Mouse (Mus musculus) MEL (cell line): ENCODE data around the gene Syn3. TPM values are rescaled to one million over a fixed set of nuclear protein-coding genes. Genes with fewer than 3 reads are reported as not detected.

Source experiments
- DNase-seq: peaks from one replicate; pipeline ENCODE4 v3.0.0; 2011; ENCODE audit warnings: low read depth, low spot score
- H3K27ac ChIP-seq: 2 replicates; pipeline ENCODE4 v1.5.1; 2012; ENCODE audit warnings: low read depth, mild to moderate bottlenecking, control low read depth, low read length, moderate library complexity; ENCODE audit not compliant: control insufficient read depth
- H3K27me3 ChIP-seq, 2 experiments: fragments of 150-350 bp in 1 of 2; sonication (generic) in 1 of 2; 2 replicates each; pipeline ENCODE4 v1.6.1; 2012; ENCODE audit warnings: low read length in 2 of 2, mild to moderate bottlenecking in 2 of 2, improper control_type of control experiment in 1 of 2, moderate library complexity in 1 of 2; ENCODE audit not compliant: insufficient read depth in 2 of 2, control insufficient read depth in 1 of 2
- H3K36me3 ChIP-seq, 2 experiments: 2 replicates each; pipeline ENCODE4 v1.6.1; 2012 to 2014; ENCODE audit warnings: low read length in 2 of 2, improper control_type of control experiment in 1 of 2, inconsistent platforms in 1 of 2, mild to moderate bottlenecking in 1 of 2; ENCODE audit not compliant: insufficient read depth in 2 of 2, control insufficient read depth in 1 of 2
- H3K4me1 ChIP-seq, 2 experiments: fragments of 150-350 bp in 1 of 2; sonication (generic) in 1 of 2; 2 replicates each; pipeline ENCODE4 v1.6.1; 2012; ENCODE audit warnings: low read length in 2 of 2, improper control_type of control experiment in 1 of 2, mild to moderate bottlenecking in 1 of 2; ENCODE audit not compliant: insufficient read depth in 2 of 2, control insufficient read depth in 1 of 2
- H3K4me3 ChIP-seq, 2 experiments: fragments of 150-350 bp in 1 of 2; sonication (generic) in 1 of 2; 2 replicates each; pipeline ENCODE4 v1.5.1; 2012; ENCODE audit warnings: low read depth in 2 of 2, low read length in 2 of 2, mild to moderate bottlenecking in 2 of 2, moderate library complexity in 2 of 2, control low read depth in 1 of 2, improper control_type of control experiment in 1 of 2; ENCODE audit not compliant: control insufficient read depth in 1 of 2, insufficient read depth in 1 of 2
- H3K79me2 ChIP-seq: 2 replicates; pipeline ENCODE4 v1.6.1; 2012; ENCODE audit warnings: mild to moderate bottlenecking, low read length, moderate library complexity; ENCODE audit not compliant: control insufficient read depth, poor library complexity, insufficient read depth
- H3K9ac ChIP-seq: 2 replicates; pipeline ENCODE4 v1.6.1; 2012; ENCODE audit warnings: low read depth, mild to moderate bottlenecking, control low read depth, low read length, moderate library complexity; ENCODE audit not compliant: control insufficient read depth, poor library complexity, severe bottlenecking
- H3K9me3 ChIP-seq: fragments of 150-350 bp; sonication (generic); replicated peaks from 2 replicates; pipeline ENCODE4 v1.6.1; 2012; ENCODE audit warnings: mild to moderate bottlenecking, low read length, improper control_type of control experiment, moderate library complexity; ENCODE audit not compliant: insufficient read depth
- CHD2 ChIP-seq: IDR thresholded peaks from 2 replicates; pipeline ENCODE4 v1.6.1; 2011; ENCODE audit warnings: low read length, improper control_type of control experiment
- CTCF ChIP-seq, 3 experiments: IDR thresholded peaks in 2 of 3; conservative IDR thresholded peaks in 1 of 3; 2 replicates each; pipeline ENCODE4 v1.5.1; 2011 to 2012; ENCODE audit warnings: low read length in 3 of 3, low read depth in 2 of 3, mild to moderate bottlenecking in 2 of 3, improper control_type of control experiment in 1 of 3, inconsistent platforms in 1 of 3, mixed read lengths in 1 of 3, moderate library complexity in 1 of 3; ENCODE audit not compliant: control insufficient read depth in 1 of 3, insufficient read depth in 1 of 3, poor library complexity in 1 of 3, severe bottlenecking in 1 of 3
- E2F4 ChIP-seq: IDR thresholded peaks from 2 replicates; pipeline ENCODE4 v1.6.1; 2011; ENCODE audit warnings: low read depth, low read length, improper control_type of control experiment, borderline replicate concordance
- EP300 ChIP-seq, 2 experiments: IDR thresholded peaks; 2 replicates each; pipeline ENCODE4 v1.6.1; 2011; ENCODE audit warnings: improper control_type of control experiment in 2 of 2, low read length in 2 of 2, low read depth in 1 of 2, mild to moderate bottlenecking in 1 of 2
- GATA1 ChIP-seq: IDR thresholded peaks from 2 replicates; pipeline ENCODE4 v1.6.1; 2011; ENCODE audit warnings: low read depth, low read length, improper control_type of control experiment
- JUND ChIP-seq: IDR thresholded peaks from 2 replicates; pipeline ENCODE4 v1.6.1; 2011; ENCODE audit warnings: low read depth, mild to moderate bottlenecking, improper control_type of control experiment, low read length
- KAT2A ChIP-seq: conservative IDR thresholded peaks from 2 replicates; pipeline ENCODE4 v1.6.1; 2012; ENCODE audit warnings: low read depth, low read length, improper control_type of control experiment, inconsistent platforms
- MAX ChIP-seq: IDR thresholded peaks from 2 replicates; pipeline ENCODE4 v1.6.1; 2011; ENCODE audit warnings: low read length, improper control_type of control experiment
- MXI1 ChIP-seq: IDR thresholded peaks from 2 replicates; pipeline ENCODE4 v1.6.1; 2011; ENCODE audit warnings: mild to moderate bottlenecking, low read depth, low read length, improper control_type of control experiment
- NELFE ChIP-seq: IDR thresholded peaks from 2 replicates; pipeline ENCODE4 v1.6.1; 2011; ENCODE audit warnings: low read depth, low read length, improper control_type of control experiment
- POLR2AphosphoS2 ChIP-seq: IDR thresholded peaks from 2 replicates; pipeline ENCODE4 v1.6.1; 2011; ENCODE audit warnings: low read length, improper control_type of control experiment
- POLR2AphosphoS5 ChIP-seq: IDR thresholded peaks from 2 replicates; pipeline ENCODE4 v1.6.1; 2012; ENCODE audit warnings: low read depth, borderline replicate concordance, mild to moderate bottlenecking, inconsistent platforms, low read length, moderate library complexity, mixed read lengths
- SMC3 ChIP-seq: IDR thresholded peaks from 2 replicates; pipeline ENCODE4 v1.6.1; 2011; ENCODE audit warnings: low read depth, low read length, improper control_type of control experiment
- TAL1 ChIP-seq: IDR thresholded peaks from 2 replicates; pipeline ENCODE4 v1.6.1; 2012; ENCODE audit warnings: mild to moderate bottlenecking, inconsistent platforms, low read length, moderate library complexity, mixed read lengths
- TBP ChIP-seq: IDR thresholded peaks from 2 replicates; pipeline ENCODE4 v1.8.0; 2011; ENCODE audit warnings: low read depth, low read length, improper control_type of control experiment
- USF1 ChIP-seq: IDR thresholded peaks from 2 replicates; pipeline ENCODE4 v1.6.1; 2014; ENCODE audit warnings: low read depth, mild to moderate bottlenecking, inconsistent platforms, low read length, improper control_type of control experiment, moderate library complexity
- ZC3H11A ChIP-seq: IDR thresholded peaks from 2 replicates; pipeline ENCODE4 v1.6.1; 2012; ENCODE audit warnings: low read depth, mild to moderate bottlenecking, inconsistent platforms, low read length, improper control_type of control experiment
- ZKSCAN1 ChIP-seq: IDR thresholded peaks from 2 replicates; pipeline ENCODE4 v1.6.1; 2012; ENCODE audit warnings: low read depth, mild to moderate bottlenecking, inconsistent platforms, low read length, improper control_type of control experiment, moderate library complexity
- ZNF384 ChIP-seq: IDR thresholded peaks from 2 replicates; pipeline ENCODE4 v1.6.1; 2012; ENCODE audit warnings: low read depth, mild to moderate bottlenecking, inconsistent platforms, low read length, improper control_type of control experiment
- polyA plus RNA-seq, 2 experiments: library from polyadenylated mRNA; stranded (reverse) in 1 of 2; unstranded in 1 of 2; fragments of >175 nt in 1 of 2; fragments of >200 nt in 1 of 2; gene quantifications; 2 replicates each; pipeline versions ENCODE4 v1.2.1 to v1.2.4; 2012; ENCODE audit warnings: low replicate concordance in 2 of 2, low read depth in 1 of 2; ENCODE audit not compliant: insufficient read length in 2 of 2, insufficient read depth in 1 of 2, missing spikeins in 1 of 2
- total RNA-seq: library from RNA; depleted of rRNA; stranded (reverse); fragments of 300-350 nt; gene quantifications from 2 replicates; pipeline ENCODE4 v1.2.3, GENCODE M21; 2012

Gene Syn3
- total and polyA plus RNA-seq, 3 experiments: 0.06 TPM; not detected in 2

- H3K9me3 ChIP-seq: no peaks in the 10 kb centered on the region
- no peaks in the 10 kb centered on the region for H3K36me3 ChIP-seq
- TF ChIP-seq MAX: no peak
- TF ChIP-seq CTCF (IDR thresholded peaks at IDR 0.05 in 2 of 3, conservative IDR thresholded peaks at IDR 0.05 in 1 of 3; ENCODE audit: control insufficient read depth in 1 of 3, insufficient read depth in 1 of 3, low read depth in 2 of 3, low read length in 3 of 3, poor library complexity in 1 of 3, severe bottlenecking in 1 of 3): no peak
- TF ChIP-seq TAL1: no peak
- TF ChIP-seq MXI1: no peak
- TF ChIP-seq GATA1: no peak
- no peak for TF ChIP-seq JUND
- TF ChIP-seq SMC3: no peak
- TF ChIP-seq E2F4: no peak
- TF ChIP-seq CHD2: no peak
- TF ChIP-seq EP300 (IDR thresholded peaks at IDR 0.05; ENCODE audit: low read depth in 1 of 2, low read length in 2 of 2): no peak
- no peak for TF ChIP-seq ZNF384
- no peak for TF ChIP-seq POLR2AphosphoS5
- TF ChIP-seq POLR2AphosphoS2: no peak
- TF ChIP-seq NELFE: no peak
- TF ChIP-seq, all 39 proteins: peak for 0
- Histone ChIP-seq H3K4me1 (no peaks in the 10 kb centered on the region), H3K79me2 (no peaks in the 10 kb centered on the region), H3K27me3 (no peaks in the 10 kb centered on the region), H3K9ac (no peak overlapping the region), H3K27ac (no peak overlapping the region), H3K4me3 (no peak overlapping the region)
- DNase-seq: no peak
Measured at GRCm38 (mm10) chr10:86345645-86346044, 153.1 kb downstream of the Syn3 start.

GRCm38 (mm10) chr10:86344654-86345053 is 154.0 kb downstream of the Syn3 start:
- Histone ChIP-seq H3K27me3 (no peaks in the 10 kb centered on the region), H3K79me2 (no peaks in the 10 kb centered on the region), H3K4me3 (no peak overlapping the region), H3K9me3 (no peaks in the 10 kb centered on the region), H3K9ac (no peak overlapping the region), H3K4me1 (no peaks in the 10 kb centered on the region), H3K36me3 (no peaks in the 10 kb centered on the region), H3K27ac (no peak overlapping the region)
- DNase-seq: no peak
- TF ChIP-seq USF1: no peak
- no peak for TF ChIP-seq ZC3H11A
- no peak for TF ChIP-seq TBP
- TF ChIP-seq KAT2A: no peak
- TF ChIP-seq ZNF384: no peak
- no peak for TF ChIP-seq ZKSCAN1
- no peak for TF ChIP-seq CHD2
